ENCODE assay signal across 18 mouse cellular contexts in genomic region chr8:10651546-10652315, GRCm38 (mm10).
DNase-seq lines count a peak whose midpoint lies in the region; ATAC-seq and TF ChIP-seq lines count a peak whose summit lies in the region.
"Had no signal": no experiment of that assay in that cellular context is flagged by ENCODE, and none has a peak within 500 bp of the region (broad histone marks: within the 10 kb centered on the region; RNA-seq: fewer than 3 reads in every experiment).

No protein-coding gene starts in this region.

- no peak for TF ChIP-seq EP300 in heart, adult 2 months (IDR thresholded peaks at IDR 0.05; ENCODE audit: insufficient read depth, low read depth, low read length)

- H3K4me1 ChIP-seq in heart, embryonic 10.5 days, result peaks cover 31% of the 10 kb centered on the region
- H3K4me1 ChIP-seq in heart, adult 2 months (ENCODE audit: control insufficient read depth, insufficient read depth, low read length), result no peaks in the 10 kb centered on the region; the same call in 1 of the 2 replicates
- H3K4me1 ChIP-seq in kidney, embryonic 14.5 days (ENCODE audit: control insufficient read depth, insufficient read depth, low read length), result no peaks in the 10 kb centered on the region
- no peaks in the 10 kb centered on the region for H3K4me1 ChIP-seq in intestine, embryonic 16.5 days (ENCODE audit: control insufficient read depth, insufficient read depth, low read length)

- no peak overlapping the region for H3K9ac ChIP-seq in heart, adult 2 months (ENCODE audit: low read depth, low read length)
- H3K9ac ChIP-seq in kidney, embryonic 14.5 days (ENCODE audit: low read depth, low read length), result no peak overlapping the region
- H3K9ac ChIP-seq in intestine, embryonic 16.5 days (ENCODE audit: low read depth, low read length), result no peak overlapping the region
- H3K9ac ChIP-seq: embryonic facial prominence, embryonic 15.5 days; liver, embryonic 14.5 days had no signal

- no peak for TF ChIP-seq CTCF in heart, adult 2 months (IDR thresholded peaks at IDR 0.05)

- no peaks in the 10 kb centered on the region for H3K27me3 ChIP-seq in heart, embryonic 10.5 days (ENCODE audit: insufficient read depth, poor library complexity, severe bottlenecking)
- H3K27me3 ChIP-seq in heart, adult 2 months (ENCODE audit: control insufficient read depth, insufficient read depth, low read length), result no peaks in the 10 kb centered on the region
- H3K27me3 ChIP-seq in kidney, embryonic 14.5 days (ENCODE audit: control insufficient read depth, insufficient read depth, low read length), result no peaks in the 10 kb centered on the region
- no peaks in the 10 kb centered on the region for H3K27me3 ChIP-seq in intestine, embryonic 16.5 days (replicated peaks; ENCODE audit: control insufficient read depth, insufficient read depth, low read length)
- H3K27me3 ChIP-seq: CH12.LX; embryonic facial prominence, embryonic 15.5 days had no signal

- H3K4me2 ChIP-seq in kidney, embryonic 14.5 days (replicated peaks; ENCODE audit: low read depth, low read length), result no peak overlapping the region
- H3K4me2 ChIP-seq in intestine, embryonic 16.5 days (ENCODE audit: low read depth, low read length), result no peak overlapping the region
- H3K4me2 ChIP-seq: embryonic facial prominence, embryonic 15.5 days had no signal

- no peak overlapping the region for H3K4me3 ChIP-seq in heart, embryonic 10.5 days
- H3K4me3 ChIP-seq in heart, adult 2 months, result no peak overlapping the region
- no peak overlapping the region for H3K4me3 ChIP-seq in kidney, embryonic 14.5 days (ENCODE audit: low read length)
- no peak overlapping the region for H3K4me3 ChIP-seq in intestine, embryonic 16.5 days (ENCODE audit: low read length)
- H3K4me3 ChIP-seq: embryonic facial prominence, embryonic 15.5 days; hindbrain, embryonic 10.5 days; layer of hippocampus, adult 2 months had no signal

- intact Hi-C loops in heart, adult 2 months (cut with DNase I), result loop anchor here (5.0 kb wide), 1 partner anchor 356 kb away; the partner anchor contains the start of gene Irs2

- WGBS in heart, embryonic 10.5 days, result 66% methylated on average over 12 of the region's 12 CpGs
- WGBS in heart, adult 2 months, result 85% methylated on average over 12 of the region's 12 CpGs
- 83% methylated on average over 12 of the region's 12 CpGs for WGBS in kidney, embryonic 14.5 days
- 81% methylated on average over 12 of the region's 12 CpGs for WGBS in intestine, embryonic 16.5 days

- H3K36me3 ChIP-seq in heart, embryonic 10.5 days, result no peaks in the 10 kb centered on the region
- H3K36me3 ChIP-seq in heart, adult 2 months (ENCODE audit: control insufficient read depth, insufficient read depth, low read length), result no peaks in the 10 kb centered on the region
- H3K36me3 ChIP-seq in kidney, embryonic 14.5 days (ENCODE audit: control insufficient read depth, insufficient read depth, low read length), result no peaks in the 10 kb centered on the region
- H3K36me3 ChIP-seq in intestine, embryonic 16.5 days (ENCODE audit: control insufficient read depth, insufficient read depth, low read length), result no peaks in the 10 kb centered on the region
- H3K36me3 ChIP-seq: embryonic facial prominence, embryonic 15.5 days; hindbrain, embryonic 10.5 days had no signal

- ATAC-seq in kidney, embryonic 14.5 days (ENCODE audit: low FRiP score, low TSS enrichment), result no peak
- no peak for ATAC-seq in intestine, embryonic 16.5 days
- no peak for ATAC-seq in megakaryocyte progenitor cell, adult 5-6 weeks (replicated peaks; ENCODE audit: poor library complexity)

- no peaks in the 10 kb centered on the region for H3K79me2 ChIP-seq in heart, adult 2 months (replicated peaks; ENCODE audit: control insufficient read depth, insufficient read depth, low read length)

- no peak for DNase-seq in heart, embryonic 10.5 days (ENCODE audit: low spot score)
- no peak for DNase-seq in heart, adult 2 months
- DNase-seq in kidney, adult 11 months, result peak; percentile 85
- peak; percentile 84 to 87 for DNase-seq in kidney, adult 8-10 months
- peak; percentile 84 to 90 for DNase-seq in kidney, postnatal 36 days
- DNase-seq: cerebellum, adult 9-11 months; gastrocnemius, postnatal 10 days; left cerebral cortex, postnatal 4 days; lung, postnatal 10 days; thymus, postnatal 4 days had no signal

- peak overlapping the region; percentile 72 for H3K27ac ChIP-seq in heart, embryonic 10.5 days
- H3K27ac ChIP-seq in heart, adult 2 months, result no peak overlapping the region
- no peak overlapping the region for H3K27ac ChIP-seq in kidney, embryonic 14.5 days (ENCODE audit: low read depth, low read length)
- H3K27ac ChIP-seq in intestine, embryonic 16.5 days (ENCODE audit: low read length), result no peak overlapping the region
- H3K27ac ChIP-seq: embryonic facial prominence, embryonic 15.5 days; hindbrain, embryonic 10.5 days; layer of hippocampus, adult 2 months; liver, embryonic 14.5 days had no signal

- H3K9me3 ChIP-seq in heart, embryonic 10.5 days, result no peaks in the 10 kb centered on the region
- no peaks in the 10 kb centered on the region for H3K9me3 ChIP-seq in kidney, embryonic 14.5 days (ENCODE audit: control insufficient read depth, low read length)
- no peaks in the 10 kb centered on the region for H3K9me3 ChIP-seq in intestine, embryonic 16.5 days (ENCODE audit: control insufficient read depth, low read length)
- H3K9me3 ChIP-seq: embryonic facial prominence, embryonic 15.5 days; hindbrain, embryonic 10.5 days had no signal

- no peak for TF ChIP-seq POLR2A in heart, adult 2 months (IDR thresholded peaks at IDR 0.05; ENCODE audit: insufficient read depth, low read depth, low read length)

Comparison
In these comparisons a context has a peak if more than half of its experiments do, and no peak if none do; other contexts are left out.
1. DNase-seq: peak in kidney, adult 11 months (single experiment), kidney, adult 8-10 months (2 of 2) and kidney, postnatal 36 days (2 of 2); none in heart, embryonic 10.5 days (single experiment) and heart, adult 2 months (0 of 2).